Mouse (Mus musculus) cortical plate, adult 2 months (tissue): ENCODE measurements around the gene Ldhb. TPM values are rescaled to one million over a fixed set of nuclear protein-coding genes. Genes with fewer than 3 reads are reported as not detected.

Experiments used
- H3K27ac ChIP-seq: fragments of 200-500 bp; 2 replicates; pipeline ENCODE4 v1.5.1; 2012; ENCODE audit warnings: low read length, control low read depth, inconsistent platforms; ENCODE audit not compliant: insufficient read depth
- H3K4me1 ChIP-seq: fragments of 200-500 bp; 2 replicates; pipeline ENCODE4 v1.6.1; 2011; ENCODE audit warnings: low read length; ENCODE audit not compliant: control insufficient read depth, insufficient read depth
- H3K4me3 ChIP-seq: fragments of 200-500 bp; 2 replicates; pipeline ENCODE4 v1.5.1; 2011; ENCODE audit warnings: mild to moderate bottlenecking, low read length, control low read depth; ENCODE audit not compliant: insufficient read depth
- CTCF ChIP-seq: fragments of 200-500 bp; IDR thresholded peaks from 2 replicates; pipeline ENCODE4 v1.5.1; 2011; ENCODE audit warnings: mild to moderate bottlenecking, control low read depth, low read length; ENCODE audit not compliant: insufficient read depth; ENCODE audit errors: extremely low read depth
- POLR2A ChIP-seq: fragments of 200-500 bp; IDR thresholded peaks from 2 replicates; pipeline ENCODE4 v1.6.1; 2011; ENCODE audit warnings: mild to moderate bottlenecking, low read length, control low read depth; ENCODE audit not compliant: insufficient read depth; ENCODE audit errors: extremely low read depth
- polyA plus RNA-seq: library from polyadenylated mRNA; depleted of rRNA; stranded (reverse); fragments of >200 nt; gene quantifications from 2 replicates; pipeline ENCODE4 v1.2.3, GENCODE M21; 2012; rRNA removed

The Ldhb gene
- 1,109 and 1,198 TPM in 2 replicates for polyA plus RNA-seq

- TF ChIP-seq CTCF (no peak), POLR2A (peak; percentile 98)
- Histone ChIP-seq H3K4me1 (peaks cover 8% of the 10 kb centered on the region), H3K4me3 (peak within 1 kb of the TSS; percentile 95), H3K27ac (peak within 1 kb of the TSS; percentile 76)
Measured at GRCm38 (mm10) chr6:142507785-142508162, at the start of gene Ldhb. Gene Ldhb, minus strand, starts transcription at chr6:142507957.

- Histone ChIP-seq H3K4me1 (no peaks in the 10 kb centered on the region), H3K27ac (no peak overlapping the region), H3K4me3 (no peak overlapping the region)
- no peak for TF ChIP-seq POLR2A
- TF ChIP-seq CTCF = no peak
Measured at GRCm38 (mm10) chr6:142555988-142556387, 48.2 kb upstream of the Ldhb start.

DNA sequence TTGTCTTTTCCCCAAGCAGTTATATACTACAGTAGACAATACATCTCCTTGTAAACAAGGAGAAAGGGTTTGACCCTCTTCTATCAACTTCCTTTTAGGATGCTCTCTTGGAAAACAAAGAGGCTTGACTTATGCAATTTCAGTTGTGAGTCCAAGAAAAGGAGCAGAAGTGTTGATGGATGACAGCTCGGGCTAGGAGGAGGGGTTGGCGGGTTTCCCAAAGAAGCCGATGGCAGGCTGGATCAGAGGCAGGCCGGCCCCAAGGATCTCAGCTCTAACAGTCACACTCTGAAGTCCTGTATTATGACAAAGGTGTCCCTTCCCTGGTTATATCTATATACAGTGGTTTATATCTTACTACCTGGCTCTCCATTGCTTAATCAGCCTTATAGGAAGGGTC lies 43.7 kb upstream of the Ldhb start:
- H3K4me1 ChIP-seq = no peaks in the 10 kb centered on the region
- H3K4me3 ChIP-seq = no peak overlapping the region
- TF ChIP-seq POLR2A = no peak
- TF ChIP-seq CTCF = no peak
- H3K27ac ChIP-seq = no peak overlapping the region

DNA sequence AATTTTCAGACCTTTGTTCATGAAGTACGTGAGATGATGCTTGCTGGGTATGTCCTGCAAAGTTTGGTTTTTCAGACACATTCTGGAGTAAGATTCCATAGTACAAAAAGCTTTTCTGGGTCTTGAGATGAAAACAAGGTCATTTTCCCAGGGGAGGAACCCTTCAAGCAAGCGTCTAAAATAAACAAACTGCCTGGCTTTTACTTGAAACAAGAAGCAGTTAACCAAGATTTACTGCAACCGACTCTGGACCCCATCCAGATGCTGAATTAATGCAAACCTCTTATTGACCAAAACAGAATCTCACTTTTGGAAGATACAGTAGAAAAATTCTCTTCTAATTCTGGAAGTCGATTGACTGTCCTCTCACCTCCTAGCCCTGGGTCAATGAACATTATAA lies 43.1 kb upstream of the Ldhb start:
- Histone ChIP-seq H3K27ac (no peak overlapping the region), H3K4me1 (no peaks in the 10 kb centered on the region), H3K4me3 (no peak overlapping the region)
- TF ChIP-seq POLR2A (no peak), CTCF (no peak)

GRCm38 (mm10) chr6:142548377-142548776 lies 40.6 kb upstream of the Ldhb start:
- Histone ChIP-seq H3K4me1 (no peaks in the 10 kb centered on the region), H3K27ac (no peak overlapping the region), H3K4me3 (no peak overlapping the region)
- TF ChIP-seq CTCF (no peak), POLR2A (no peak)

DNA sequence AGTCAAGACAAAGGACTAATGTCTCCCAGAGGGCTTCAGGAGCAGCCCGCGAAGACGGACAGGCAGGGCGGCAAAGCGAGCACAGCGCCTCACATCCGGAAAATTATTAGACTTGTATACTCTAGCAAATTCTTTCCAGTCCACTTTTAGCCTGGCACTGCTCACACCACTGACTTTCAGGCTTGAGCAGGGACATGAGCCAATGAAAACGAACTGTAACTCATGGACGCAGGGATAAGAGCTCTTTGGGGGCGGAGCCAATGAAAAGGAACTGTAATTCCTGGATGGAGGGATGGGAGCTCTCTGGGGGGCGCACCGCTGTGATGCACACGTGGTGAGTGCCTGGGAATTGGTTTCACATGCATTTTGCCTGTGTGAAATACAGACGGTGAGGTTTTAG lies 37.4 kb upstream of the Ldhb start:
- no peak overlapping the region for H3K27ac ChIP-seq
- H3K4me1 ChIP-seq = no peaks in the 10 kb centered on the region
- no peak overlapping the region for H3K4me3 ChIP-seq
- TF ChIP-seq CTCF = no peak
- no peak for TF ChIP-seq POLR2A

- no peaks in the 10 kb centered on the region for H3K4me1 ChIP-seq
- TF ChIP-seq CTCF (no peak), POLR2A (no peak)
- H3K4me3 ChIP-seq = no peak overlapping the region
- H3K27ac ChIP-seq = no peak overlapping the region
Measured at GRCm38 (mm10) chr6:142543648-142544047, 35.9 kb upstream of the Ldhb start.

- no peak overlapping the region for H3K27ac ChIP-seq
- no peak for TF ChIP-seq POLR2A
- no peak for TF ChIP-seq CTCF
- H3K4me1 ChIP-seq = no peaks in the 10 kb centered on the region
- H3K4me3 ChIP-seq = no peak overlapping the region
Measured at GRCm38 (mm10) chr6:142542800-142543175, 35.0 kb upstream of the Ldhb start.

- no peak overlapping the region for H3K27ac ChIP-seq
- TF ChIP-seq CTCF (no peak), POLR2A (no peak)
- no peak overlapping the region for H3K4me3 ChIP-seq
- no peaks in the 10 kb centered on the region for H3K4me1 ChIP-seq
Measured at GRCm38 (mm10) chr6:142542082-142542799, 34.5 kb upstream of the Ldhb start.

GRCm38 (mm10) chr6:142540561-142541160 lies 32.9 kb upstream of the Ldhb start:
- TF ChIP-seq CTCF = no peak
- no peak for TF ChIP-seq POLR2A
- Histone ChIP-seq H3K4me3 (no peak overlapping the region), H3K27ac (no peak overlapping the region), H3K4me1 (no peaks in the 10 kb centered on the region)
